Mouse (Mus musculus) intestine, embryonic 14.5 days (tissue): ENCODE results near the gene Alk. TPM values are rescaled to one million over a fixed set of nuclear protein-coding genes. Genes with fewer than 3 reads are reported as not detected.

Source experiments
- ATAC-seq: fragments of 200-750 bp; cut with Nextera tagmentation; replicated peaks from 2 replicates; pipeline ENCODE4 v1.8.0; 2017; ENCODE audit warnings: low read depth, moderate number of reproducible peaks, moderate TSS enrichment, moderate library complexity; ENCODE audit not compliant: low FRiP score, low TSS enrichment
- DNase-seq: peaks from one replicate; pipeline ENCODE4 v3.0.0-alpha.2; 2018; ENCODE audit warnings: low spot score
- H3K27ac ChIP-seq: fragments of 300-500 bp; sonication (generic); 2 replicates; pipeline ENCODE4 v1.5.1; 2014; ENCODE audit warnings: low read depth, mild to moderate bottlenecking, control low read depth
- H3K27me3 ChIP-seq: fragments of 300-500 bp; sonication (generic); replicated peaks from 2 replicates; pipeline ENCODE4 v1.6.1; 2014; ENCODE audit warnings: low read length, control low read depth; ENCODE audit not compliant: control insufficient read depth, insufficient read depth
- H3K36me3 ChIP-seq: fragments of 300-500 bp; sonication (generic); 2 replicates; pipeline ENCODE4 v1.6.1; 2014; ENCODE audit warnings: low read length, control low read depth; ENCODE audit not compliant: control insufficient read depth, insufficient read depth
- H3K4me1 ChIP-seq: fragments of 300-500 bp; sonication (generic); replicated peaks from 2 replicates; pipeline ENCODE4 v1.6.1; 2014; ENCODE audit warnings: low read length, control low read depth, mixed read lengths; ENCODE audit not compliant: control insufficient read depth, insufficient read depth
- H3K4me2 ChIP-seq: fragments of 300-500 bp; sonication (generic); 2 replicates; pipeline ENCODE4 v1.6.1; 2014; ENCODE audit warnings: low read length
- H3K4me3 ChIP-seq: fragments of 300-500 bp; sonication (generic); 2 replicates; pipeline ENCODE4 v1.5.1; 2014; ENCODE audit warnings: low read depth, low read length, control low read depth, mixed read lengths
- H3K9ac ChIP-seq: fragments of 300-500 bp; sonication (generic); 2 replicates; pipeline ENCODE4 v1.6.1; 2014; ENCODE audit warnings: mild to moderate bottlenecking, low read length
- H3K9me3 ChIP-seq: fragments of 300-500 bp; sonication (generic); 2 replicates; pipeline ENCODE4 v1.6.1; 2016; ENCODE audit warnings: low read length, control low read depth; ENCODE audit not compliant: control insufficient read depth
- WGBS: fragments of 180-500 bp; shearing (Covaris S2); extraction: QIAGEN DNeasy Blood & Tissue Kit; methylation state at CpG from one replicate; pipeline ENCODE4 v1.1.7; 2014; 5-methylcytosine and 5-hydroxymethylcytosine counted together
- polyA plus RNA-seq: library from polyadenylated mRNA; unstranded; fragments of >200 nt; fragmentation: Nextera tagmentation; extraction: Ambion mirVana; gene quantifications from 2 replicates; pipeline ENCODE4 v1.2.1, GENCODE M21; 2014

Gene Alk
- polyA plus RNA-seq, 1 experiment from 2014 or later, result 0.61 TPM

GRCm38 (mm10) chr17:71993011-71993410, 611.4 kb downstream of the Alk start:
- WGBS, result 100% methylated on average over 2 of the region's 2 CpGs
- ATAC-seq, result no peak

GRCm38 (mm10) chr17:71991260-71991659, 613.2 kb downstream of the Alk start:
- 68% methylated on average over 3 of the region's 3 CpGs for WGBS
- no peak overlapping the region for H3K4me3 ChIP-seq

More at GRCm38 (mm10) chr17:71993011-71993410, 611.4 kb downstream of the Alk start:
- Histone ChIP-seq H3K27ac (no peak overlapping the region), H3K9ac (no peak overlapping the region), H3K4me1 (no peaks in the 10 kb centered on the region), H3K4me2 (no peak overlapping the region), H3K27me3 (no peaks in the 10 kb centered on the region), H3K4me3 (no peak overlapping the region), H3K36me3 (no peaks in the 10 kb centered on the region), H3K9me3 (no peaks in the 10 kb centered on the region)
- DNase-seq, result no peak

GRCm38 (mm10) chr17:71990176-71990720, 614.2 kb downstream of the Alk start:
- 81% methylated on average over 4 of the region's 4 CpGs for WGBS
- Histone ChIP-seq H3K4me1 (peaks cover 14% of the 10 kb centered on the region; the same call in 1 of the 2 replicates), H3K4me3 (no peak overlapping the region), H3K27ac (no peak overlapping the region), H3K4me2 (no peak overlapping the region), H3K9ac (no peak overlapping the region), H3K36me3 (no peaks in the 10 kb centered on the region), H3K27me3 (no peaks in the 10 kb centered on the region), H3K9me3 (no peaks in the 10 kb centered on the region)
- no peak for ATAC-seq
- DNase-seq, result no peak

More at GRCm38 (mm10) chr17:71991260-71991659, 613.2 kb downstream of the Alk start:
- no peak overlapping the region for H3K4me2 ChIP-seq
- no peak overlapping the region for H3K9ac ChIP-seq
- no peaks in the 10 kb centered on the region for H3K9me3 ChIP-seq
- peaks cover 11% of the 10 kb centered on the region; the same call in 1 of the 2 replicates for H3K4me1 ChIP-seq
- ATAC-seq (no peak), DNase-seq (no peak)
- no peaks in the 10 kb centered on the region for H3K36me3 ChIP-seq
- no peak overlapping the region for H3K27ac ChIP-seq
- no peaks in the 10 kb centered on the region for H3K27me3 ChIP-seq

GRCm38 (mm10) chr17:71988736-71989569, 615.5 kb downstream of the Alk start:
- WGBS, result 81% methylated on average over 9 of the region's 9 CpGs
- Histone ChIP-seq H3K9ac (no peak overlapping the region), H3K4me2 (no peak overlapping the region), H3K4me1 (peaks cover 14% of the 10 kb centered on the region; the same call in 1 of the 2 replicates), H3K27me3 (no peaks in the 10 kb centered on the region), H3K27ac (no peak overlapping the region), H3K4me3 (no peak overlapping the region), H3K9me3 (no peaks in the 10 kb centered on the region), H3K36me3 (no peaks in the 10 kb centered on the region)
- DNase-seq, result no peak
- no peak for ATAC-seq

GRCm38 (mm10) chr17:71986998-71987397, 617.4 kb downstream of the Alk start:
- H3K27me3 ChIP-seq, result no peaks in the 10 kb centered on the region
- H3K4me1 ChIP-seq, result peaks cover 14% of the 10 kb centered on the region; the same call in 1 of the 2 replicates
- no peak overlapping the region for H3K27ac ChIP-seq
- H3K9me3 ChIP-seq, result no peaks in the 10 kb centered on the region
- H3K4me2 ChIP-seq, result 0 out of 2 replicates have a peak overlapping the region, but pooled peaks have one; percentile 6
- H3K9ac ChIP-seq, result no peak overlapping the region
- ATAC-seq, result no peak
- DNase-seq, result no peak
- no peak overlapping the region for H3K4me3 ChIP-seq
- H3K36me3 ChIP-seq, result no peaks in the 10 kb centered on the region
- WGBS, result 54% methylated on average over 8 of the region's 8 CpGs

- H3K4me1 ChIP-seq, result peaks cover 14% of the 10 kb centered on the region; the same call in 1 of the 2 replicates
- H3K27me3 ChIP-seq, result no peaks in the 10 kb centered on the region
- WGBS, result 35% methylated on average over 9 of the region's 9 CpGs
- H3K4me2 ChIP-seq, result peak overlapping the region; percentile 20; the same call in 1 of the 2 replicates
- DNase-seq, result no peak
- H3K4me3 ChIP-seq, result no peak overlapping the region
- H3K27ac ChIP-seq, result no peak overlapping the region
- ATAC-seq, result no peak
- no peaks in the 10 kb centered on the region for H3K36me3 ChIP-seq
- no peaks in the 10 kb centered on the region for H3K9me3 ChIP-seq
- H3K9ac ChIP-seq, result no peak overlapping the region
These were observed 618.0 kb downstream of the Alk start for GRCm38 (mm10) chr17:71986456-71986855.

GRCm38 (mm10) chr17:71981177-71981576, 623.2 kb downstream of the Alk start:
- WGBS, result 73% methylated on average over 4 of the region's 4 CpGs
- ATAC-seq, result no peak
- no peak for DNase-seq
- Histone ChIP-seq H3K27ac (no peak overlapping the region), H3K9me3 (no peaks in the 10 kb centered on the region), H3K4me2 (no peak overlapping the region), H3K4me3 (no peak overlapping the region), H3K9ac (no peak overlapping the region), H3K27me3 (no peaks in the 10 kb centered on the region), H3K4me1 (peaks cover 5% of the 10 kb centered on the region; the same call in 1 of the 2 replicates), H3K36me3 (no peaks in the 10 kb centered on the region)

- no peak overlapping the region for H3K4me3 ChIP-seq
- no peaks in the 10 kb centered on the region for H3K9me3 ChIP-seq
- ATAC-seq, result 0 out of 2 replicates have a peak, but pooled peaks have one; percentile 40
- WGBS, result 23% methylated on average over 3 of the region's 3 CpGs
- 0 out of 2 replicates have a peak, but pooled peaks cover 3% of the 10 kb centered on the region for H3K4me1 ChIP-seq
- DNase-seq, result no peak
- H3K27ac ChIP-seq, result no peak overlapping the region; the same call in 1 of the 2 replicates
- no peaks in the 10 kb centered on the region for H3K27me3 ChIP-seq
- no peaks in the 10 kb centered on the region for H3K36me3 ChIP-seq
- H3K9ac ChIP-seq, result no peak overlapping the region
- H3K4me2 ChIP-seq, result no peak overlapping the region
These were observed 623.8 kb downstream of the Alk start for GRCm38 (mm10) chr17:71980518-71981145.
